Mouse (Mus musculus): ENCODE measurements around the gene Paqr5. TPM values are rescaled to one million over a fixed set of nuclear protein-coding genes. Genes with fewer than 3 reads are reported as not detected.

Paqr5 gene
- polyA plus RNA-seq, 1 experiment from 2014 or later = 0.41 TPM

DNA sequence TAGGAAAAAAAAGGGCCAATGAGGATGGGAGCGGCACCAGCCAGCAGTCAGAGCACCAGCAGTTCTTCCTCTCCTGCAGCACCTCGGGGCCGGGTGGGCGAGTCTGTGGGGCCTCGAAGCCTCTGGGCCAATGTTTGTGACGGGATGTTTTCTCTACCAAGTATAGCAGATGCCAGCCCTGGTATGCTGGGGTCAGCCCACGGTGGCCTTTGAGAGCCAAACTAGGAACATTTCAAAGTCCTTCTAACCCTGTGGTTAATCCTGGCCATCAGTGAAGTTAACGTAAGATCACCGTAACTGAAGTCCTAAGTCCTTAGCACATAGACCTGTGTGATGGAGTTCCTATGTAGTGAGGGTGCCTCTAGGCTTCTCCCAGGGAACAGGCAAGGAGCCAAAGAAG is 54.6 kb downstream of the Paqr5 start:
- Histone ChIP-seq H3K27ac (ENCODE audit: low read depth, low read length) (no peak overlapping the region), H3K4me3 (ENCODE audit: low read depth, low read length) (no peak overlapping the region), H3K9me3 (ENCODE audit: control insufficient read depth, low read length) (no peaks in the 10 kb centered on the region), H3K9ac (ENCODE audit: low read depth, low read length) (no peak overlapping the region), H3K4me1 (replicated peaks; ENCODE audit: control insufficient read depth, insufficient read depth, low read length) (no peaks in the 10 kb centered on the region), H3K27me3 (replicated peaks; ENCODE audit: control insufficient read depth, insufficient read depth, low read length) (no peaks in the 10 kb centered on the region), H3K36me3 (ENCODE audit: control insufficient read depth, insufficient read depth, low read length) (no peaks in the 10 kb centered on the region), H3K4me2 (no peak overlapping the region)
- 69% methylated on average over 9 of the region's 9 CpGs for WGBS
- ATAC-seq (replicated peaks; ENCODE audit: low FRiP score) = no peak
- no peak for DNase-seq (ENCODE audit: low spot score)

DNA sequence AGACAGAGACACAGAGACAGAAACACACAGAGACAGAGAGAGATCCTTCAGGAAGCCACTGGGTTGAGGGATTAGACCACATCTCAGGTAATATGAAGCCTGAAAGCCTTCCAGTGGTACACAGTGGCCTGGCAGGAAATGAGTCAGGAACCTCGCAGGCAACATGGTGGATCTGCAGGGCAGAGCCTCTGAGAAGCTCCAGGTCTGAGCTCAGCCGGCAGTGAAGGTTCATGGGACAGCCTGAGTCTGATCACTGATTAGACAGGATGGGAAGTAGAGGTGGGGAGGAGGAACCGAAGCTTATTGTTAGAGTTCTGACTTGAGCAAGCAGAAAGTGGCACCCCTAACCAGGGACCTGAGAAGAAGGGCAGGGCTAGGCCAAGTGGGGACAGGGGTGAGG is 55.6 kb downstream of the Paqr5 start:
- H3K9me3 ChIP-seq (ENCODE audit: control insufficient read depth, low read length) = no peaks in the 10 kb centered on the region
- H3K4me3 ChIP-seq (ENCODE audit: low read depth, low read length) = no peak overlapping the region
- H3K27ac ChIP-seq (ENCODE audit: low read depth, low read length) = no peak overlapping the region
- H3K4me2 ChIP-seq = no peak overlapping the region
- no peak overlapping the region for H3K9ac ChIP-seq (ENCODE audit: low read depth, low read length)
- H3K36me3 ChIP-seq (ENCODE audit: control insufficient read depth, insufficient read depth, low read length) = no peaks in the 10 kb centered on the region
- no peaks in the 10 kb centered on the region for H3K4me1 ChIP-seq (replicated peaks; ENCODE audit: control insufficient read depth, insufficient read depth, low read length)
- H3K27me3 ChIP-seq (replicated peaks; ENCODE audit: control insufficient read depth, insufficient read depth, low read length) = no peaks in the 10 kb centered on the region
- DNase-seq (ENCODE audit: low spot score) (no peak), ATAC-seq (replicated peaks; ENCODE audit: low FRiP score) (no peak)
- 34% methylated on average over 3 of the region's 3 CpGs for WGBS

DNA sequence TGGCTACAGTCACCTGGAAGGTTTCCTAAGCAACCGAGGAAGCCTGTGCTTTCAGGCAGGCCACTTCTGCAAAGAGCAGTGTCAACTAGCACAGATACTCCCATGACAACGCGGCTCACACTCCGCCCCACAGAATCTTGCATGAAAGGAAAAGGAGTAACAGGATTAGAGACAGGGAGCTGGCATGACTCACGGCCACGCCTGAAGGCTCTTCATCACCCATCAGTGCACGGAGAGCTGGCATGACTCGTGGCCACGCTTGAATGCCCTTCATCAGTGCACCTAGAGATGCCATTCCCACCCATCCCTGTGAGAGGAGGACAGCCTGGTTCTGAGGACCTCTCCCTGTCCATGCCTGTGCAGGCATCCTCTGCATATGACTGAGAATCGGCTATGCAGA is 59.3 kb downstream of the Paqr5 start:
- H3K9ac ChIP-seq (ENCODE audit: low read depth, low read length) = no peak overlapping the region
- no peaks in the 10 kb centered on the region for H3K9me3 ChIP-seq (ENCODE audit: control insufficient read depth, low read length)
- DNase-seq (ENCODE audit: low spot score) = no peak
- no peaks in the 10 kb centered on the region; the same call in 1 of the 2 replicates for H3K4me1 ChIP-seq (replicated peaks; ENCODE audit: control insufficient read depth, insufficient read depth, low read length)
- ATAC-seq (replicated peaks; ENCODE audit: low FRiP score) = no peak
- H3K36me3 ChIP-seq (ENCODE audit: control insufficient read depth, insufficient read depth, low read length) = no peaks in the 10 kb centered on the region
- WGBS = 72% methylated on average over 10 of the region's 10 CpGs
- no peaks in the 10 kb centered on the region for H3K27me3 ChIP-seq (replicated peaks; ENCODE audit: control insufficient read depth, insufficient read depth, low read length)
- H3K4me2 ChIP-seq = no peak overlapping the region
- H3K27ac ChIP-seq (ENCODE audit: low read depth, low read length) = no peak overlapping the region
- no peak overlapping the region for H3K4me3 ChIP-seq (ENCODE audit: low read depth, low read length)

DNA sequence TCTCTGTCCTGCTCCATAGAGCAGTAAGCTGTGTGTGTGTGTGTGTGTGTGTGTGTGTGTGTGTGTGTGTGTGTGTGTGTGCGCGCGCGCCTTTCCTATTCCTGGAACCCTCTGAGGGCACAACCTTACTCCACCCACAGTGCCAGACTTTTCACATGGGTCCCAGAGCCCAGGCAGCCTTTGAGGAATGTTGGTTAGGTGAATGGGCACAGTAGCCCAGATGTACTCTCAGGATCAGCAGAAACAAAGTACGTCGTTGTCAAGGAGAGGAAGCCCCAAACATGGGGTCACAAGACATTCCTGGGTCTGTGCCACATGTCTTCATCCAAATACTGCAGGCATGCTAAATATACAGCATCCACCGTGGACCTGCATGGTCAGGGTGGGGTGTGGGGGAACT is 60.7 kb downstream of the Paqr5 start:
- 87% methylated on average over 7 of the region's 7 CpGs for WGBS
- H3K36me3 ChIP-seq (ENCODE audit: control insufficient read depth, insufficient read depth, low read length) = no peaks in the 10 kb centered on the region
- no peaks in the 10 kb centered on the region for H3K27me3 ChIP-seq (replicated peaks; ENCODE audit: control insufficient read depth, insufficient read depth, low read length)
- no peak for DNase-seq (ENCODE audit: low spot score)
- no peak overlapping the region for H3K4me2 ChIP-seq
- H3K9me3 ChIP-seq (ENCODE audit: control insufficient read depth, low read length) = no peaks in the 10 kb centered on the region
- no peak overlapping the region for H3K4me3 ChIP-seq (ENCODE audit: low read depth, low read length)
- peaks cover under 1% of the 10 kb centered on the region; the same call in 1 of the 2 replicates for H3K4me1 ChIP-seq (replicated peaks; ENCODE audit: control insufficient read depth, insufficient read depth, low read length)
- no peak overlapping the region for H3K27ac ChIP-seq (ENCODE audit: low read depth, low read length)
- H3K9ac ChIP-seq (ENCODE audit: low read depth, low read length) = no peak overlapping the region
- no peak for ATAC-seq (replicated peaks; ENCODE audit: low FRiP score)

DNA sequence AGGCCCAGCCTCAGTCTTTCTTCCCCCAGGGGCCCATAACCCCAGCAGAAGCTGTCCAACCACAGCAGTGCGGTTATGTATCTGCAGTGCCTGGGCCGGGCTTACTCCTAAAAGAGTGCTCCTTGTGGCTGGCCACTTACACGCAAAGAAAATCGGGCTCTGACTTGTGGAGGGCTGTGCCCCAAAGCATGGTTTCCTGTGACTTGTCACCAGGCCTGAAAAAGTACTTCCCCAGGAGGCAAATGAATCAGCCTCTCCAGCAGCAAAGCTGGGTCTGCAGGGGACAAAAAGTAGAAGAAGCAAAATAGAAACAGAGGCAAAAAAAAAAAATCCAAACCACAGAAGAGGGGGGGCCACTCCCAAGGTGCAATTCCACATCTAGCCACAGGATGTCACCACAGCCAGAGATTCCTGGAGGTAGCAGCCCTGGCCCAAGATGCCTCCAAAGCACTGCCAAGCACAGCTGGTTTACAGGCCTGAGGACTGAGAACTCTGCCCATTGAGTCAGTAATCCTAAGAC is 61.2 kb downstream of the Paqr5 start:
- no peak overlapping the region; the same call in 1 of the 2 replicates for H3K27ac ChIP-seq (ENCODE audit: low read depth, low read length)
- DNase-seq (ENCODE audit: low spot score) = peak; percentile 61
- peaks cover 3% of the 10 kb centered on the region; the same call in 1 of the 2 replicates for H3K4me1 ChIP-seq (replicated peaks; ENCODE audit: control insufficient read depth, insufficient read depth, low read length)
- ATAC-seq (replicated peaks; ENCODE audit: low FRiP score) = no peak
- H3K4me2 ChIP-seq = no peak overlapping the region; the same call in 1 of the 2 replicates
- H3K9ac ChIP-seq (ENCODE audit: low read depth, low read length) = no peak overlapping the region
- H3K36me3 ChIP-seq (ENCODE audit: control insufficient read depth, insufficient read depth, low read length) = no peaks in the 10 kb centered on the region
- no peak overlapping the region for H3K4me3 ChIP-seq (ENCODE audit: low read depth, low read length)
- WGBS = 26% methylated on average over 4 of the region's 4 CpGs
- no peaks in the 10 kb centered on the region for H3K27me3 ChIP-seq (replicated peaks; ENCODE audit: control insufficient read depth, insufficient read depth, low read length)
- H3K9me3 ChIP-seq (ENCODE audit: control insufficient read depth, low read length) = no peaks in the 10 kb centered on the region

DNA sequence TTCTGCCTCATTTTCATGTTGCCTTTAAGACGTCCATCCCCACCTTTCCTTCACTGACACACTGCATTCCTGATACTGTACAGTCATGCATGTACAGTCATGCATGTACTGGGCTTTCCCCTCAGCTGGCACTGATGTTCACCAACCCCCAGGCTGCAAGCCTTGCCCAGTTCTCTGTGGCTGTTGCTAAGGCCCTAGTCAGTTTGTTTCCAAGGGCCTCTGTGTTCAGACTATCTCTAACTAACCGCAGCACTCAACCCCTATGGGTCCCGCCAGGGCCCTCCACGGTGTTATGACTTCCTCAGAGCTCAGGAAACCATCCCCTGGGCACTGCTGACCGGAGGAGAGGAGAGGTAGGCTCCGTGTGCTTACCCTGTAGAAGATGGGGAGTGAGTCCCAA is 63.3 kb downstream of the Paqr5 start:
- 55% methylated on average over 6 of the region's 6 CpGs for WGBS
- H3K4me1 ChIP-seq (replicated peaks; ENCODE audit: control insufficient read depth, insufficient read depth, low read length) = peaks cover 3% of the 10 kb centered on the region
- no peaks in the 10 kb centered on the region for H3K9me3 ChIP-seq (ENCODE audit: control insufficient read depth, low read length)
- H3K36me3 ChIP-seq (ENCODE audit: control insufficient read depth, insufficient read depth, low read length) = no peaks in the 10 kb centered on the region
- no peak overlapping the region for H3K27ac ChIP-seq (ENCODE audit: low read depth, low read length)
- H3K27me3 ChIP-seq (replicated peaks; ENCODE audit: control insufficient read depth, insufficient read depth, low read length) = no peaks in the 10 kb centered on the region
- DNase-seq (ENCODE audit: low spot score) = no peak
- ATAC-seq (replicated peaks; ENCODE audit: low FRiP score) = no peak
- H3K9ac ChIP-seq (ENCODE audit: low read depth, low read length) = no peak overlapping the region
- H3K4me3 ChIP-seq (ENCODE audit: low read depth, low read length) = no peak overlapping the region
- H3K4me2 ChIP-seq = no peak overlapping the region

DNA sequence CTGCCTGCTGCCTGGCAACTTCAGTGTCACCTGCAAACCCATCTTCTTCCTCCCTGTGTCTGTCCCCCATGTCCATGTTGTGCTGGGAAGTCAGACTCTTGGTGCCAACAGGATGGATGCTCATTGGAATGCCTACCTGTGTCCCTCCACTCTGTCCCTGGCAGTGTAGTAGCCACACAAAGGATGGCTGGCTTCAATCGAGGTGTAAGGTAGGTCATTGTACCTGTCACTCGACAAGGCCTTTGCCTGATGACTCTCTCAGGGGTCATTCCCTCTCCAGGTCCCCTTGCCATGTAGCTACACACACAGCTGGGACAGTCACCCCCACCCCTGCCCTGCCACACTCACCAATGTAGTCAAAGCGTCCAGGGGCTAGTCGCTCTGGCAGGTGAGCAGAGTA is 65.5 kb downstream of the Paqr5 start:
- no peak for ATAC-seq (replicated peaks; ENCODE audit: low FRiP score)
- H3K4me1 ChIP-seq (replicated peaks; ENCODE audit: control insufficient read depth, insufficient read depth, low read length) = peaks cover 3% of the 10 kb centered on the region
- DNase-seq (ENCODE audit: low spot score) = no peak
- no peaks in the 10 kb centered on the region for H3K36me3 ChIP-seq (ENCODE audit: control insufficient read depth, insufficient read depth, low read length)
- no peaks in the 10 kb centered on the region for H3K27me3 ChIP-seq (replicated peaks; ENCODE audit: control insufficient read depth, insufficient read depth, low read length)
- no peaks in the 10 kb centered on the region for H3K9me3 ChIP-seq (ENCODE audit: control insufficient read depth, low read length)
- H3K4me2 ChIP-seq = no peak overlapping the region
- no peak overlapping the region for H3K9ac ChIP-seq (ENCODE audit: low read depth, low read length)
- H3K27ac ChIP-seq (ENCODE audit: low read depth, low read length) = no peak overlapping the region
- no peak overlapping the region for H3K4me3 ChIP-seq (ENCODE audit: low read depth, low read length)
- WGBS = 71% methylated on average over 4 of the region's 4 CpGs

DNA sequence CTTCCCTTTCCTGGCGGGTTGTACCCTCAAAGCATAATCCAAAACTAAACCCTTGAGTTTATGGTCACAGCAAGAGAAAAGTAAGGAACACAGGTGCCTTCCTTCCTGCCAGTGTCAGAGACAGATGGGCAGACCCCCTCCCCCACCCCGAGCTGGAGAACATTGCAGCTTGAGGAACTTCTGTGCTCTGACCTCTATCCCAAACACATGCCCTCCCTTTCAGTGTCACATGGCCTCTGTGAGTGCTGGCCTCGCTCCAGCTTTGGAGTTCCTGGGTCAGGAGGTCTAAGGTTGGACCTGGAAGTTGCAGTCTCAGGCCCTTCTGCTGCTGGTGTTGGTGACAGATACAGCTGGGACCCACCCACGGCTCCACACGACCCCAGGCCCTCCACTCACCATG is 65.9 kb downstream of the Paqr5 start:
- ATAC-seq (replicated peaks; ENCODE audit: low FRiP score) = no peak
- no peak overlapping the region for H3K9ac ChIP-seq (ENCODE audit: low read depth, low read length)
- H3K27ac ChIP-seq (ENCODE audit: low read depth, low read length) = no peak overlapping the region
- no peaks in the 10 kb centered on the region for H3K27me3 ChIP-seq (replicated peaks; ENCODE audit: control insufficient read depth, insufficient read depth, low read length)
- no peaks in the 10 kb centered on the region for H3K36me3 ChIP-seq (ENCODE audit: control insufficient read depth, insufficient read depth, low read length)
- H3K4me1 ChIP-seq (replicated peaks; ENCODE audit: control insufficient read depth, insufficient read depth, low read length) = peaks cover 3% of the 10 kb centered on the region
- H3K4me2 ChIP-seq = no peak overlapping the region
- no peak for DNase-seq (ENCODE audit: low spot score)
- H3K4me3 ChIP-seq (ENCODE audit: low read depth, low read length) = no peak overlapping the region
- WGBS = 40% methylated on average over 5 of the region's 5 CpGs
- no peaks in the 10 kb centered on the region for H3K9me3 ChIP-seq (ENCODE audit: control insufficient read depth, low read length)

DNA sequence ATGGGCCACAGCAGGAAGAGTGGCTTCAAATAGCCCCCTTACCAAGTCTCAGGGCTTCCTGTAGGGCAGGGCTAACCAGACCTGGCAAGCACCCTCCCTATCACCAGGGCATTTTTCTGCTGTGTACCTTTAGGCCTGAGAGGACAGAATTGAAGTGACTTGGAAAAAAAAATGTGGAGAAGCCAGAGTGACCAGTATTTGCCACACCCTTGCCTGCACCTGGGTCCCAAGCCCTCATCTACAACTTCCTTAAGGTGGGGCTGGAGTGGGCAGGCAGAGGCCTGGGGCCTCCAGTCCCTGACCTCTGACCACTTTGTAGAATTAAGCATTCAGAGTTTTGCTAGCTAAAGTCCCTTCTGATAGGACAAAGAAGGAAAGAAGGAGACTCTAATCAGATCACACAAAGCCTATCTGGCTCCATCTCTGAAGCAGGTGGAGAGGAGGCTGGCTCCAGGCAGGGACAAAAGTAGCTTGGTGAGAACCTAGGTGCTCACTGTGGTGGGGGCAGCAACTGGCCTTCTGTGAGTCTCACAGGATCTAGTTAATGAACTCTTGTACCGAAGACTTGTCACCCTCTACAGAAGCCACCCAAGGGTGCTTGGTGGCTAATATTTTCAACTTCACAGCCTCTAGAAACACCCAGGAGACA is 66.6 kb downstream of the Paqr5 start:
- Histone ChIP-seq H3K27me3 (replicated peaks; ENCODE audit: control insufficient read depth, insufficient read depth, low read length) (no peaks in the 10 kb centered on the region), H3K4me2 (no peak overlapping the region), H3K27ac (ENCODE audit: low read depth, low read length) (no peak overlapping the region), H3K4me3 (ENCODE audit: low read depth, low read length) (no peak overlapping the region), H3K9me3 (ENCODE audit: control insufficient read depth, low read length) (no peaks in the 10 kb centered on the region), H3K9ac (ENCODE audit: low read depth, low read length) (no peak overlapping the region), H3K36me3 (ENCODE audit: control insufficient read depth, insufficient read depth, low read length) (no peaks in the 10 kb centered on the region), H3K4me1 (replicated peaks; ENCODE audit: control insufficient read depth, insufficient read depth, low read length) (peaks cover 3% of the 10 kb centered on the region)
- 88% methylated on average over 1 of the region's 1 CpGs for WGBS
- ATAC-seq (replicated peaks; ENCODE audit: low FRiP score) = no peak
- DNase-seq (ENCODE audit: low spot score) = no peak

Data from liver, embryonic 11.5 days (tissue).